Mouse (Mus musculus) forebrain, embryonic 14.5 days (tissue): ENCODE results near the gene Arhgef3. TPM values are rescaled to one million over a fixed set of nuclear protein-coding genes. Genes with fewer than 3 reads are reported as not detected.
"Not testable (repeated sequence)": the region's sequence is repeated elsewhere in the genome, so short reads cannot be mapped to it uniquely, and the experiment has no call there.

Experiments
- ATAC-seq: fragments of 200-750 bp; cut with Nextera tagmentation; 2 replicates; pipeline ENCODE4 v1.8.0; 2017; ENCODE audit warnings: mild to moderate bottlenecking, moderate library complexity
- DNase-seq: peaks from one replicate; pipeline ENCODE4 v3.0.0-alpha.2; 2015; ENCODE audit warnings: low spot score
- H3K27ac ChIP-seq: fragments of 300-500 bp; sonication (generic); 2 replicates; pipeline ENCODE4 v1.5.1; 2014; ENCODE audit warnings: low read depth, mild to moderate bottlenecking, control low read depth, low read length, moderate library complexity
- H3K27me3 ChIP-seq: fragments of 300-500 bp; sonication (generic); replicated peaks from 2 replicates; pipeline ENCODE4 v1.6.1; 2014; ENCODE audit warnings: low read length, control low read depth, mixed read lengths; ENCODE audit not compliant: control insufficient read depth, insufficient read depth
- H3K36me3 ChIP-seq: fragments of 300-500 bp; sonication (generic); 2 replicates; pipeline ENCODE4 v1.6.1; 2014; ENCODE audit warnings: low read length, control low read depth; ENCODE audit not compliant: control insufficient read depth, insufficient read depth
- H3K4me1 ChIP-seq: fragments of 300-500 bp; sonication (generic); 2 replicates; pipeline ENCODE4 v1.6.1; 2014; ENCODE audit warnings: antibody characterized with exemption, low read length, control low read depth; ENCODE audit not compliant: control insufficient read depth, insufficient read depth
- H3K4me2 ChIP-seq: fragments of 300-500 bp; sonication (generic); 2 replicates; pipeline ENCODE4 v1.6.1; 2014; ENCODE audit warnings: mild to moderate bottlenecking, control low read depth, low read length
- H3K4me3 ChIP-seq: fragments of 300-500 bp; sonication (generic); 2 replicates; pipeline ENCODE4 v1.5.1; 2014; ENCODE audit warnings: low read depth, low read length, control low read depth
- H3K9ac ChIP-seq: fragments of 300-500 bp; sonication (generic); 2 replicates; pipeline ENCODE4 v1.6.1; 2014; ENCODE audit warnings: mild to moderate bottlenecking, low read length, control low read depth, moderate library complexity
- H3K9me3 ChIP-seq: fragments of 300-500 bp; sonication (generic); replicated peaks from 2 replicates; pipeline ENCODE4 v1.6.1; 2016; ENCODE audit warnings: low read length, control low read depth, mixed read lengths; ENCODE audit not compliant: control insufficient read depth
- WGBS: fragments of 180-500 bp; shearing (Covaris S2); extraction: QIAGEN DNeasy Blood & Tissue Kit; methylation state at CpG from one replicate; pipeline ENCODE4 v1.1.7; 2014; 5-methylcytosine and 5-hydroxymethylcytosine counted together
- polyA plus RNA-seq: library from polyadenylated mRNA; unstranded; fragments of >200 nt; fragmentation: Nextera tagmentation; extraction: Ambion mirVana; gene quantifications from 2 replicates; pipeline ENCODE4 v1.2.1, GENCODE M21; 2014

Arhgef3 gene
- polyA plus RNA-seq, 1 experiment from 2014 or later, result 3.0 TPM

DNA sequence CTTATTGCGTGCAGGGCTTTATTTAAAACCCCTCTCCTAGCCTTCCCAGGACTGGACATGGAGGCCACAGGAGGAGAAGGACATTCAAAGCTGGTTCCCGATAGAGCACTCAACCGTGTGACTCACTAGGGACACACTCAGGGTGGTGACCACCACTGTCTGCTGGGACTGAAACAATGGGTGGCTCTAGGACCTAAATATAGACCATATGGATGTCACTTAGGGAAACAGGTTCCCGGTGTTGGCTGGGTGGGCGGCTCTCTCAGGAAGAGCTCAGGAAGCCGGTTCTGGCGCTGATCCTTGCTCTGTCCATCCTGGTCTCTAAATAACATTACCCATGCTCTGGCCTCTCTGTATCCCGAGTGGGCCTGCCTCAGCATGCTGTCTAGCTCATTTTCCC, 127.6 kb downstream of the Arhgef3 start:
- no peak overlapping the region for H3K9ac ChIP-seq
- H3K4me1 ChIP-seq, result no peaks in the 10 kb centered on the region
- no peak overlapping the region for H3K4me2 ChIP-seq
- WGBS, result 84% methylated on average over 8 of the region's 8 CpGs
- no peaks in the 10 kb centered on the region for H3K27me3 ChIP-seq
- ATAC-seq, result no peak
- DNase-seq, result no peak
- H3K36me3 ChIP-seq, result no peaks in the 10 kb centered on the region
- no peak overlapping the region for H3K27ac ChIP-seq
- H3K9me3 ChIP-seq, result no peaks in the 10 kb centered on the region
- H3K4me3 ChIP-seq, result no peak overlapping the region

DNA sequence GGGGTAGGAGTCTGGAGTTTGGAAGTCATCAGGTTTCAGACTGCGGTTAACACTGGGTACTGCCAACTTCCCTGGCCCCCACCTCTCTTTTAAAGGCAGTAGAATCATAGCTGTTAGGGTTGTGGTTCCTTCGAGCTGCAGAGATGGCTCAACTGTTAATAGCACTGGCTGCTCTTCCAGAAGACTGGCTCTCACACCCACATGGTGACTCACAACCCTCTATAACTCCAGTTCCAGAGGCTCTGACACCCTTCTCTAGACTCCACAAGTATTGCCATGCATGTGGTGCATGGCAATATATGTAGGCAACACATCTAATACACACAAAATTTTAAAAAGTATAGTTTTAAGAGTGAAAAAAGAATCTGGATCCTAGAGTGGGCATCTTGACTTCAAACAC, 128.1 kb downstream of the Arhgef3 start:
- Histone ChIP-seq H3K36me3 (no peaks in the 10 kb centered on the region), H3K27me3 (no peaks in the 10 kb centered on the region), H3K4me3 (no peak overlapping the region), H3K4me1 (no peaks in the 10 kb centered on the region), H3K9ac (no peak overlapping the region), H3K4me2 (no peak overlapping the region), H3K27ac (no peak overlapping the region), H3K9me3 (no peaks in the 10 kb centered on the region)
- DNase-seq (no peak), ATAC-seq (no peak)
- 87% methylated on average over 2 of the region's 2 CpGs for WGBS

DNA sequence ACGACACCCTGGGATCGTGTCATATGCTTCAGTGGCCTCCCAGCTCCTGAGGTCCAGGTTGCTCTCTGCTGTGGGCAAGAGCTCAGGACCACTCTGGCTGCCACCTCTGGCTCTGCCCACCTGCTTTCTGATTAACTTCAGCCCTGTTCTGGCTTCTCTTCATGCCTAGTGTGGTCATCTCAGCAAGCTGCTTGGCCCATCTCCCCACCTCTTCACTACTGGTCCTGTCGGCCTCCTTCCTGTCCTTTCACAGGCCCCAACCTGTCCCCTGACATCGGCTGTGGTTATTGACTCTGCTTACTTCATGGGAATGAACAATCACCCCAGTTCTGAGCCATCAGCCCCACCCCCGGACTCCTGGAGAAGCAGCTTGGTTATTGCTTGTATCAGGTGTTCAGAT, 128.9 kb downstream of the Arhgef3 start:
- no peaks in the 10 kb centered on the region for H3K36me3 ChIP-seq
- H3K9ac ChIP-seq, result no peak overlapping the region
- ATAC-seq, result no peak
- H3K9me3 ChIP-seq, result no peaks in the 10 kb centered on the region
- no peak overlapping the region for H3K4me3 ChIP-seq
- no peak overlapping the region for H3K4me2 ChIP-seq
- no peak overlapping the region for H3K27ac ChIP-seq
- 87% methylated on average over 5 of the region's 5 CpGs for WGBS
- DNase-seq, result no peak
- H3K27me3 ChIP-seq, result no peaks in the 10 kb centered on the region
- no peaks in the 10 kb centered on the region for H3K4me1 ChIP-seq

DNA sequence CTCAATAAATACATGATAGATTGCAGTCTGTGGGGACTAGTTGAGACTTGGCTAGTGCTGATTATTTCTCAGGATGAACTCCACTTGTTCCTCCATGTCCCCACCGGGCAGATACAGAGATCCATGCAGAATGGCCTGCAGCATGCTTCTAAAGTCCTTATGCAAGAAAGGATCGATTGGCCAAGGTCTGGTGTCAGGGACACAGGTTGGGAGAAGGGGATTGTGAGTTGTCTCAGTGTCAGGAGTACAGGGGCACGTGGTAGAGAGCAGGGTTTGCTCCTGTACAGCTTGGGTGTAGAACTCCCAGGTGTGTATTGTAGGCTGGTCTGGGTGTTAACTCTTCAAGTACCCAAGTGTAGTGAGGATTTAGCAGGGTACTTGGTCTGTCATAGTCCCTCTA, 130.2 kb downstream of the Arhgef3 start:
- Histone ChIP-seq H3K27ac (no peak overlapping the region), H3K4me3 (no peak overlapping the region), H3K9ac (no peak overlapping the region), H3K9me3 (no peaks in the 10 kb centered on the region), H3K27me3 (no peaks in the 10 kb centered on the region), H3K36me3 (no peaks in the 10 kb centered on the region), H3K4me2 (no peak overlapping the region), H3K4me1 (no peaks in the 10 kb centered on the region)
- 65% methylated on average over 3 of the region's 3 CpGs for WGBS
- ATAC-seq, result no peak
- no peak for DNase-seq

DNA sequence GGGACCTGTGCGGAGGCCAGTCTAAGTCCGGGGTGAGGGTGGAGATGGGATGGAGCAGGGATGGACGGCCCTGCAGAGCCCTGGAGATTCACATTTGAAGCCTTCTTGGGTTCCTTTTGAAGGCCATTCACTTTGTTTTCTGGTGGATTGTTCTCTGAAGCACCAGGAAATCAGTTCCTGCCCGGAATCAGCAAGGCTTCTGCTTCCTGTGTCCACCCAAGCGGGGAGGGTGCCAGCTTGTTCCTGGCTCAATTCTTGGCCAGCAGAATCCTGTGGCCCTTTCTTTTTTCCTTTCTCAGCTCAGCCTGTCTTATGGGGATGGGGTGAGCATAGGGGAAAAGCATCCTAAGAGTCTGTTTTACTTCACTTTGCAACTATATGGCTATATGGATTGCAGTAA, 131.7 kb downstream of the Arhgef3 start:
- ATAC-seq (no peak), DNase-seq (no peak)
- no peak overlapping the region for H3K4me2 ChIP-seq
- WGBS, result 86% methylated on average over 5 of the region's 5 CpGs
- no peak overlapping the region for H3K4me3 ChIP-seq
- H3K9me3 ChIP-seq, result no peaks in the 10 kb centered on the region
- H3K27ac ChIP-seq, result no peak overlapping the region
- no peaks in the 10 kb centered on the region for H3K27me3 ChIP-seq
- no peak overlapping the region for H3K9ac ChIP-seq
- no peaks in the 10 kb centered on the region for H3K36me3 ChIP-seq
- no peaks in the 10 kb centered on the region for H3K4me1 ChIP-seq

DNA sequence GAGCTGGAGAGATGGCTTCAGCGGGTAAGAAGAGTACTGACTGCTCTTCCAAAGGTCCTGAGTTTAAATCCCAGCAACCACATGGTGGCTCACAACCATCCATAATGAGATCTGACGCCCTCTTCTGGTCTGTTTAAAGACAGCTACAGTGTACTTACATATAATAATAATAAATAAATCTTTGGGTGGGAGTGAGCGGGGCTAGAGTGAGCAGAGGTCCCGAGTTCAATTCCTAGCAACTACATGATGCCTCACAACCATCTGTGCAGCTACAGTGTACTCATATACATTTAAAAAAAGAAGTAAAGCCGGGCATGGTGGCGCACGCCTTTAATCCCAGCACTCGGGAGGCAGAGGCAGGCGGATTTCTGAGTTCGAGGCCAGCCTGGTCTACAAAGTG, 132.2 kb downstream of the Arhgef3 start:
- ATAC-seq, H3K36me3 ChIP-seq, H3K4me3 ChIP-seq, H3K9ac ChIP-seq, H3K4me1 ChIP-seq, H3K27ac ChIP-seq, H3K27me3 ChIP-seq, DNase-seq, H3K9me3 ChIP-seq, H3K4me2 ChIP-seq: not testable (repeated sequence)
- 93% methylated on average over 10 of the region's 10 CpGs for WGBS

DNA sequence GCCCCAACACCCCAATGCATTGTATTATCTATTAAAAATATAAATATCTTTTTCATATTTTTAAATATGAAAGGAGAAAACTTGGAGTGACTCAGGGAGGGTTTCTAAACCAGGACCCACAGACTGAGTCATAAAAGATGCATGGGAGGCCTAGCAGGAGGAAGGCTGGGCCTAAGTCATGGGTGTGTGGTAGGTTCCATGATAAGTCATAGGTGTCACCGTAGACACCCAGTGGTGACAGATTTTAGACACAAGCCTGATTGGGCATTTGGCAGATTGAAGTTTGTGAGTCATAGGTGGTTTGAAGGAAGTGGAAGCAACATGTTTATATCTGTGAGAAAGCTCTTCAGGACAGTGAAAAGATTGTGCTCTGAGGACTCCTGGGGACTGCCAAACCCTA, 134.4 kb downstream of the Arhgef3 start:
- DNase-seq, result no peak
- Histone ChIP-seq H3K27ac (no peak overlapping the region), H3K4me2 (no peak overlapping the region), H3K9me3 (no peaks in the 10 kb centered on the region), H3K36me3 (no peaks in the 10 kb centered on the region), H3K4me1 (no peaks in the 10 kb centered on the region), H3K9ac (no peak overlapping the region), H3K27me3 (no peaks in the 10 kb centered on the region), H3K4me3 (no peak overlapping the region)
- 100% methylated on average over 1 of the region's 1 CpGs for WGBS
- no peak for ATAC-seq

DNA sequence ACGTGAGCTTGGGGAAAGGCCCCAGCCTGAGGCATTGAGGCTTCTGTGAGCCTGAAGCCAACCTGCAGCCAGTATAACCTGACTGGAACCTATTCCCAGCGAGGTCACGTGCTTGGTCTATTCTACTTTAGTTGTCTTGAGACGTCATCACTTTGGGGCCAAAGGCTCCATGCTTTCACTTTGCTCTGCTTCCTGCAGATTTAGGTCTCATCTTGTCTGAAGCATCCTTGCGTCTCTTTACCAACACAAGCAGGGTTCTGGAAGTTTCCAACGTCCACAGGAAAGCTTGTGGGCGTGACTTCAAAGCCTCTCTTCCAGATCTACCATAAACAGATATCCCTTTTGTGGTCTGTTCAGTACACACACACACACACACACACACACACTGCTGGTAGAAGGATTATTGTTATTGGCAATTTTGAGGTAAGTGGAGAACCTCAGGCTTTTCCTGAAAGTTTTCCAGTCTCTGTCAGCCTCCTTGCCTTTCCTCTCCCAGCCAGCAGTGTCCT, 135.6 kb downstream of the Arhgef3 start:
- no peak overlapping the region for H3K4me2 ChIP-seq
- no peaks in the 10 kb centered on the region for H3K36me3 ChIP-seq
- H3K9ac ChIP-seq, result no peak overlapping the region
- no peaks in the 10 kb centered on the region for H3K27me3 ChIP-seq
- no peak overlapping the region for H3K4me3 ChIP-seq
- H3K27ac ChIP-seq, result no peak overlapping the region
- DNase-seq (no peak), ATAC-seq (no peak)
- whole genome bisulfite sequencing, result 91% methylated on average over 7 of the region's 7 CpGs
- H3K9me3 ChIP-seq, result no peaks in the 10 kb centered on the region
- no peaks in the 10 kb centered on the region for H3K4me1 ChIP-seq

DNA sequence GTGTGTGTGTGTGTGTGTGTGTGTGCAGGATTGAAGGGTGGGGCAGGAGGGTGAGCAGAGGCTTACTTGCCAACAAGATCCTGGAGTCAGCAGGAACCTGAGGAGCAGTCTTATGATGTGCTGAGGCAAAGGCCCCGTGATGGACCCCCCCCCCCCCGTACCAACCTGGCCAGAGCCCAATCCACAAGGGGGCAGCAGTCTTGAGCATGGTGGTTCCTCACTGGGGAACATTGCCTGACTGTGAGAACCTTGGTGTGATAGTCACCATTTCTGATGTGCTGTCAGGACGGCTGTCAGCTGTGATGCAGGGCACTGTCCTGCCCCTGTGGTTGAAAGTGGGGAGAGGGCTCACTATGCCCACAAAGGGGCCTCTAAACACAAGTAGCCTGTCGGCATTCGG, 138.7 kb downstream of the Arhgef3 start:
- H3K9me3 ChIP-seq, result no peaks in the 10 kb centered on the region
- no peak for ATAC-seq
- H3K4me1 ChIP-seq, result no peaks in the 10 kb centered on the region
- no peaks in the 10 kb centered on the region for H3K27me3 ChIP-seq
- DNase-seq, result no peak
- H3K4me3 ChIP-seq, result no peak overlapping the region
- no peaks in the 10 kb centered on the region for H3K36me3 ChIP-seq
- no peak overlapping the region for H3K4me2 ChIP-seq
- 86% methylated on average over 5 of the region's 5 CpGs for WGBS
- no peak overlapping the region for H3K9ac ChIP-seq
- no peak overlapping the region for H3K27ac ChIP-seq
